Mouse (Mus musculus): ENCODE data around the gene Ifngr2.

The Ifngr2 gene

GRCm38 (mm10) chr16:91566002-91566401, 19.1 kb downstream of the Ifngr2 start:
- no peak for DNase-seq

- no peak for DNase-seq
Measured at GRCm38 (mm10) chr16:91568960-91569359, 22.1 kb downstream of the Ifngr2 start.

- DNase-seq: no peak
Measured at GRCm38 (mm10) chr16:91571105-91571504, 24.2 kb downstream of the Ifngr2 start.

GRCm38 (mm10) chr16:91575151-91575550, 28.3 kb downstream of the Ifngr2 start:
- DNase-seq: no peak

GRCm38 (mm10) chr16:91578980-91579720, 32.3 kb downstream of the Ifngr2 start:
- DNase-seq: no peak

- peak in 1 of 2 experiments; percentile 57 for DNase-seq
Measured at GRCm38 (mm10) chr16:91582307-91582706, 35.4 kb downstream of the Ifngr2 start.

GRCm38 (mm10) chr16:91585617-91586016, 38.7 kb downstream of the Ifngr2 start:
- DNase-seq: no peak

GRCm38 (mm10) chr16:91586244-91586643, 39.4 kb downstream of the Ifngr2 start:
- no peak for DNase-seq

- DNase-seq: no peak
Measured at GRCm38 (mm10) chr16:91587730-91588453, 41.0 kb downstream of the Ifngr2 start.

GRCm38 (mm10) chr16:91588703-91589102, 41.8 kb downstream of the Ifngr2 start:
- DNase-seq: no peak

- DNase-seq: no peak
Measured at GRCm38 (mm10) chr16:91592162-91592561, 45.3 kb downstream of the Ifngr2 start.

- DNase-seq: no peak
Measured at GRCm38 (mm10) chr16:91593262-91593661, 46.4 kb downstream of the Ifngr2 start.

GRCm38 (mm10) chr16:91595076-91595475, 48.2 kb downstream of the Ifngr2 start:
- DNase-seq: no peak

GRCm38 (mm10) chr16:91596397-91596778, 49.5 kb downstream of the Ifngr2 start:
- DNase-seq: no peak

GRCm38 (mm10) chr16:91596779-91597671, 50.2 kb downstream of the Ifngr2 start:
- peak in 1 of 2 experiments; percentile 28 for DNase-seq

- DNase-seq: peak; percentile 99 to 100
Measured at GRCm38 (mm10) chr16:91597672-91598010, 50.8 kb downstream of the Ifngr2 start, which contains the start of gene Tmem50b. Tmem50b (minus strand) TSS chr16:91597800.

GRCm38 (mm10) chr16:91599242-91599641, 52.4 kb downstream of the Ifngr2 start:
- no peak for DNase-seq

- no peak for DNase-seq
Measured at GRCm38 (mm10) chr16:91601081-91601480, 54.2 kb downstream of the Ifngr2 start.

GRCm38 (mm10) chr16:91601693-91602092, 54.8 kb downstream of the Ifngr2 start:
- DNase-seq: no peak

GRCm38 (mm10) chr16:91605156-91605555, 58.3 kb downstream of the Ifngr2 start:
- DNase-seq: no peak

- no peak for DNase-seq
Measured at GRCm38 (mm10) chr16:91606958-91607357, 60.1 kb downstream of the Ifngr2 start.

- no peak for DNase-seq
Measured at GRCm38 (mm10) chr16:91609501-91610245, 62.8 kb downstream of the Ifngr2 start.

All from spleen, adult 18-20 months (tissue).